Mouse (Mus musculus) kidney, adult 18-20 months (tissue): Measurements from ENCODE around the gene Pkig.

Source experiments
- DNase-seq: peaks from one replicate; pipeline ENCODE4 v3.0.0; 2021

The Pkig gene

GRCm38 (mm10) chr2:163766261-163766660 lies 108.1 kb downstream of the Pkig start:
- DNase-seq: no peak

GRCm38 (mm10) chr2:163766890-163767289 lies 108.7 kb downstream of the Pkig start:
- DNase-seq: no peak

- no peak for DNase-seq
Observed at GRCm38 (mm10) chr2:163770731-163771130, 112.5 kb downstream of the Pkig start.
